Mouse (Mus musculus) cerebellum, adult 2 months (tissue): ENCODE results near the gene Tsen54.

Experiments
- CTCF ChIP-seq: fragments of 200-500 bp; IDR thresholded peaks from 2 replicates; pipeline ENCODE4 v1.5.1; 2011; ENCODE audit warnings: low read depth, mild to moderate bottlenecking, control low read depth, low read length, moderate library complexity, borderline replicate concordance; ENCODE audit not compliant: insufficient read depth
- POLR2A ChIP-seq: fragments of 200-500 bp; IDR thresholded peaks from 2 replicates; pipeline ENCODE4 v1.6.1; 2011; ENCODE audit warnings: low read length, control low read depth, borderline replicate concordance; ENCODE audit not compliant: insufficient read depth

DNA sequence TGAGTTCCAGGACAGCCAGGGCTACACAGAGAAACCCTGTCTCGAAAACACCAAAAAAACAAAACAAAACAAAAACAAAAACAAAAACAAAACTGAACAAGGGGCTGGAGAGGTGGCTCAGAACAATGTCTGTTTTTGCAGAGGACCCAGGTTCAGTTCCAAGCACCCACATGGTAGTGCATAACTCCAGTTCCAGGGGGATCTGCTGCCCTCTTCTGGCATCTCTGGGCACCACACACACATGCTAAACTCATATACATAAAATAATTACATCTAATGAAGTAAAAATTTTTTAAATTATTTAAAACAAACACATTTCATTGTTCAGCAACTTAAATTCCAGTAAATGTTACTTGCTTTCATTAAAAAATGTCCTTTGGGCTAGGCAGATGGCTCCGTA lies 31.3 kb downstream of the Tsen54 start:
- no peak for TF ChIP-seq POLR2A
- TF ChIP-seq CTCF, result no peak
